ENCODE assay signal across 10 mouse cellular contexts in the genomic region with DNA sequence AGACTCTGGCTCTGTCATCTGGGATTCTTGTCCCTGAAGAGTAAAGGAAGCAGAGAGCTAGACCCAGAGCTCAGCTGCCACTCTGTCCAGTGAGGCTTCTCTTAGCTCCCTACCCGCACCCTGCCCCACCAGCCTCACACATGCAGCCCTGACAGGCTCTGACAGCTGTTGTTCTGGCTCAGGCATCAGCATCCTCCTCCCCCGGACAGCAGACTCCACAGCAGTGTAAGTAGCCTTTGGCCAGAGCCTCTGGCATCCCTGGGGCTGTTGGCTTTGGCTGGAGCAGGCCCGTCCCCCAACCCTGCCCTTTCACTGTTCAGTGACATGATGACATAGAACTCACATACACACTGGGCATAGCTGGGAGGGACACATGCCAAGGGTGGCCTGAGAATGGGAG. TPM values are rescaled to one million over a fixed set of nuclear protein-coding genes. Genes with fewer than 3 reads are reported as not detected.
A peak's percentile ranks its signal among the peaks of the same experiment; 100 is the strongest.
DNase-seq lines count a peak whose midpoint lies in the region; ATAC-seq lines count a peak whose summit lies in the region.
"Had no signal": no experiment of that assay in that cellular context is flagged by ENCODE, and none has a peak within 500 bp of the region (broad histone marks: within the 10 kb centered on the region; RNA-seq: fewer than 3 reads in every experiment).

No protein-coding gene starts in this region.

- ATAC-seq in embryonic facial prominence, embryonic 11.5 days (replicated peaks; ENCODE audit: insufficient number of reproducible peaks, low FRiP score, low TSS enrichment, low read depth), result peak; percentile 70
- peak; percentile 34; the same call in 1 of the 2 replicates for ATAC-seq in midbrain, embryonic 13.5 days
- ATAC-seq in frontal cortex, adult (ENCODE audit: low TSS enrichment), result no peak; the same call in 1 of the 2 replicates

- H3K4me2 ChIP-seq in embryonic facial prominence, embryonic 11.5 days (ENCODE audit: low read depth, low read length), result no peak overlapping the region
- H3K4me2 ChIP-seq in midbrain, embryonic 13.5 days (replicated peaks), result no peak overlapping the region

- no peak overlapping the region for H3K4me3 ChIP-seq in embryonic facial prominence, embryonic 11.5 days (ENCODE audit: low read depth, low read length)
- no peak overlapping the region for H3K4me3 ChIP-seq in midbrain, embryonic 13.5 days (replicated peaks)
- H3K4me3 ChIP-seq: left cerebral cortex, adult 2 months had no signal

- no peaks in the 10 kb centered on the region for H3K36me3 ChIP-seq in embryonic facial prominence, embryonic 11.5 days (replicated peaks; ENCODE audit: control insufficient read depth, insufficient read depth, low read depth, low read length)
- no peaks in the 10 kb centered on the region for H3K36me3 ChIP-seq in midbrain, embryonic 13.5 days

- no peaks in the 10 kb centered on the region for H3K9me3 ChIP-seq in embryonic facial prominence, embryonic 11.5 days (replicated peaks; ENCODE audit: control insufficient read depth, low read length)
- no peaks in the 10 kb centered on the region for H3K9me3 ChIP-seq in midbrain, embryonic 13.5 days

- peak; percentile 18 to 31 for DNase-seq in kidney, postnatal 4 days
- no peak for DNase-seq in kidney, adult 9 months
- DNase-seq in embryonic facial prominence, embryonic 11.5 days (ENCODE audit: low spot score), result no peak
- DNase-seq in heart, adult 8-10 months (ENCODE audit: low spot score), result peak; percentile 21
- DNase-seq in ovary, postnatal 36 days (ENCODE audit: low spot score), result no peak
- DNase-seq: right cerebral cortex, postnatal 4 days; thymus, postnatal 36 days had no signal

- H3K4me1 ChIP-seq in embryonic facial prominence, embryonic 11.5 days (ENCODE audit: control insufficient read depth, insufficient read depth, low read length), result no peaks in the 10 kb centered on the region
- H3K4me1 ChIP-seq in midbrain, embryonic 13.5 days (replicated peaks), result peaks cover 11% of the 10 kb centered on the region

- no peak overlapping the region for H3K9ac ChIP-seq in embryonic facial prominence, embryonic 11.5 days (replicated peaks; ENCODE audit: low read length)
- no peak overlapping the region for H3K9ac ChIP-seq in midbrain, embryonic 13.5 days (replicated peaks)

- H3K27me3 ChIP-seq in embryonic facial prominence, embryonic 11.5 days (ENCODE audit: control insufficient read depth, insufficient read depth, low read length), result no peaks in the 10 kb centered on the region
- no peaks in the 10 kb centered on the region for H3K27me3 ChIP-seq in midbrain, embryonic 13.5 days

- no peak overlapping the region for H3K27ac ChIP-seq in embryonic facial prominence, embryonic 11.5 days (replicated peaks; ENCODE audit: low read depth, low read length)
- H3K27ac ChIP-seq in midbrain, embryonic 13.5 days, result no peak overlapping the region
- H3K27ac ChIP-seq: left cerebral cortex, adult 2 months had no signal

- 49% methylated on average over 3 of the region's 3 CpGs for WGBS in embryonic facial prominence, embryonic 11.5 days
- WGBS in midbrain, embryonic 13.5 days, result 56% methylated on average over 3 of the region's 3 CpGs

RNA-seq across cellular contexts. Expression of gene Cd44, which starts 35.4 kb away (rescaled TPM):
- 3.4 and 4.0 TPM in 2 replicates for polyA plus RNA-seq in embryonic facial prominence, embryonic 11.5 days (2014; fragmentation: Nextera tagmentation; extraction: Ambion mirVana)
- 1 to 10 TPM; 5.6 to 9.5 (median 6.8) TPM for total RNA-seq in heart, adult 8-10 months (2022)
- polyA plus RNA-seq in midbrain, embryonic 13.5 days (2015; fragmentation: Nextera tagmentation; extraction: Ambion mirVana), result 1.5 and 2.1 TPM in 2 replicates

Comparison
In these comparisons a context has a peak if more than half of its experiments do, and no peak if none do; other contexts are left out.
1. DNase-seq: peak in kidney, postnatal 4 days (2 of 2) and heart, adult 8-10 months (single experiment); none in kidney, adult 9 months (single experiment), embryonic facial prominence, embryonic 11.5 days (single experiment) and ovary, postnatal 36 days (single experiment).